Mouse (Mus musculus) limb, embryonic 11.5 days (tissue): Measurements from ENCODE around the gene Ube2j2. TPM values are rescaled to one million over a fixed set of nuclear protein-coding genes. Genes with fewer than 3 reads are reported as not detected.

Experiments
- ATAC-seq: fragments of 200-750 bp; cut with Nextera tagmentation; 2 replicates; pipeline ENCODE4 v1.8.0; 2017; ENCODE audit warnings: low read depth; ENCODE audit not compliant: insufficient number of reproducible peaks, low FRiP score, low TSS enrichment
- DNase-seq: peaks from one replicate; pipeline ENCODE4 v3.0.0-alpha.2; 2015; ENCODE audit warnings: low spot score
- H3K27ac ChIP-seq: fragments of 300-500 bp; sonication (generic); replicated peaks from 2 replicates; pipeline ENCODE4 v1.5.1; 2014; ENCODE audit warnings: low read depth, mild to moderate bottlenecking, low read length
- H3K27me3 ChIP-seq: fragments of 300-500 bp; sonication (generic); 2 replicates; pipeline ENCODE4 v1.6.1; 2014; ENCODE audit warnings: mild to moderate bottlenecking, low read length, mixed read lengths; ENCODE audit not compliant: control insufficient read depth, insufficient read depth
- H3K36me3 ChIP-seq: fragments of 300-500 bp; sonication (generic); 2 replicates; pipeline ENCODE4 v1.6.1; 2014; ENCODE audit warnings: mild to moderate bottlenecking, low read length, moderate library complexity, mixed read lengths; ENCODE audit not compliant: control insufficient read depth, insufficient read depth
- H3K4me1 ChIP-seq: fragments of 300-500 bp; sonication (generic); 2 replicates; pipeline ENCODE4 v1.6.1; 2014; ENCODE audit warnings: low read length, mixed read lengths; ENCODE audit not compliant: control insufficient read depth, insufficient read depth
- H3K4me2 ChIP-seq: fragments of 300-500 bp; sonication (generic); 2 replicates; pipeline ENCODE4 v1.6.1; 2014; ENCODE audit warnings: low read depth, mild to moderate bottlenecking, moderate library complexity; ENCODE audit not compliant: severe bottlenecking
- H3K4me3 ChIP-seq: fragments of 300-500 bp; sonication (generic); 2 replicates; pipeline ENCODE4 v1.5.1; 2014; ENCODE audit warnings: low read depth, low read length
- H3K9ac ChIP-seq: fragments of 300-500 bp; sonication (generic); 2 replicates; pipeline ENCODE4 v1.6.1; 2014; ENCODE audit warnings: mild to moderate bottlenecking, low read length
- H3K9me3 ChIP-seq: fragments of 300-500 bp; sonication (generic); 2 replicates; pipeline ENCODE4 v1.6.1; 2016; ENCODE audit warnings: low read length; ENCODE audit not compliant: control insufficient read depth
- WGBS: fragments of 180-500 bp; shearing (Covaris S2); extraction: QIAGEN DNeasy Blood & Tissue Kit; methylation state at CpG from one replicate; pipeline ENCODE4 v1.1.7; 2014; 5-methylcytosine and 5-hydroxymethylcytosine counted together
- microRNA-seq: library from miRNA; unstranded; fragments of <30 nt; microRNA quantifications from one replicate; pipeline ENCODE4, GENCODE M21; 2016
- polyA plus RNA-seq: library from polyadenylated mRNA; unstranded; fragments of >200 nt; fragmentation: Nextera tagmentation; extraction: Ambion mirVana; gene quantifications from 2 replicates; pipeline ENCODE4 v1.2.1, GENCODE M21; 2014

The Ube2j2 gene
- polyA plus RNA-seq, 1 experiment from 2014 or later, result 163 TPM

- H3K27me3 ChIP-seq, result no peaks in the 10 kb centered on the region
- H3K9me3 ChIP-seq, result no peaks in the 10 kb centered on the region
- peak within 1 kb of the TSS; percentile 89 for H3K27ac ChIP-seq
- H3K4me1 ChIP-seq, result peaks cover 13% of the 10 kb centered on the region; the same call in 1 of the 2 replicates
- peak within 1 kb of the TSS; percentile 93 for H3K4me3 ChIP-seq
- H3K9ac ChIP-seq, result peak within 1 kb of the TSS; percentile 90
- under 1% methylated on average over 94 of the region's 99 CpGs for WGBS
- peak within 1 kb of the TSS; percentile 93 for H3K4me2 ChIP-seq
- H3K36me3 ChIP-seq, result peaks cover under 1% of the 10 kb centered on the region; the same call in 1 of the 2 replicates
- ATAC-seq, result peak; percentile 72
- peak; percentile 84 for DNase-seq
Measured at GRCm38 (mm10) chr4:155992241-155992905, 48.7 kb downstream of the Ube2j2 start, which contains the start of the genes B3galt6 and Sdf4. B3galt6 (minus strand) TSS chr4:155992649. Sdf4 (plus strand) TSS chr4:155992872.

DNA sequence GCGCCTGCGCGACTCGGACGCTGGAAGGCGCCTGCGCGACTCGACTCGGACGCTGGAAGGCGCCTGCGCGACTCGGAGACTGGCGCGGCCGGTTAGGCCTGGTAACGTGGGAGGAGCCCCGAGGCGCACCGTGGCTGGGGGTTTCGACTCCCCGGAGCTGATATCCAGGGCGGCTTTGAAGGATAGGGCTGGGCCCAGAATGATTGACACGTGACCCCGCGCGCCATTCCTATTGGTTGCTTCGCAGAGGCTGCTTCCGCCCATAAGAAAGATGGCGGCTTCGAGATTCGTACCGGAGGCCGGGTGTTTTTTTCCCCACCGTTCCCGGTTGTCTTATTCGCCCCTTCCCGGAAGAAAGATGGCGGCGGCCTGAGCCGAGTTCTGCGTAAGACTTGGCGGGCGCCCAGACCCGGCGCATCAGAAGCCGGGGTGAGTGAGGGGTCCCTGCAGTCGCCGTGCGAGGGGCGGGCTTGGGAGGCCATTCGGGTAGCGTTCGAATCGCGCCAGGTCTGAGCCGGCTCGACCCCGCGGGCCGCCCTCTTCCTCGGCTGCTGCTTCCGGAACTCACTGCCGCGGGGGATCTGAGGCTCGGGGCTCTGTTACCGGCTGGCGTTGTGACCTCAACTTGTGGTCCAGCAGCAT, 49.4 kb downstream of the Ube2j2 start:
- ATAC-seq, result peak; percentile 82
- under 1% methylated on average over 70 of the region's 70 CpGs for WGBS

DNA sequence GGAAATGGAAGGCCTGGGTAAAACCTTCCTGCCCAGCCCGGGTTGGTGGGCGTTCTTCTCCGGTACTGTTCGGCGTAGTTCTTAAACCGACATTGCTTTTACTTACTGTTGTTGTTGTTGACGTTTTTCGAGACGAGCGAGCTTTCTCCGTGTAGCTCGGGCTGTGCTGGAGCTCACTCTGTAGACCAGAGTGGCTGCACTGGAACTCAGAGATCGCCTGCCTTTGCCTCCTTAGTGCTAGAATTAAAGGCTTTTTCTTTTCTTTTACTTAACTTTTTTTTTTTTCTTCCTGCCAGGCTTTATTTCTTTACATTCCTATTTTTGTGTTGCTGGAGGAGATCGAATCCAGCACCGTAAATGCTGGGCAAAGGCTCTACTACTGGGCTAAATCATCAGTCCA, 50.0 kb downstream of the Ube2j2 start:
- Histone ChIP-seq H3K9me3 (no peaks in the 10 kb centered on the region), H3K36me3 (peaks cover 7% of the 10 kb centered on the region), H3K9ac (peak overlapping the region; percentile 90), H3K4me3 (peak overlapping the region; percentile 93), H3K4me1 (peaks cover 13% of the 10 kb centered on the region; the same call in 1 of the 2 replicates), H3K27ac (peak overlapping the region; percentile 77; the same call in 1 of the 2 replicates), H3K4me2 (peak overlapping the region; percentile 71), H3K27me3 (no peaks in the 10 kb centered on the region)
- 6% methylated on average over 15 of the region's 15 CpGs for WGBS
- DNase-seq (no peak), ATAC-seq (no peak)

More for the DNA sequence above, 49.4 kb downstream of the Ube2j2 start:
- H3K27ac ChIP-seq, result peak overlapping the region; percentile 77
- peak; percentile 96 for DNase-seq
- H3K9me3 ChIP-seq, result no peaks in the 10 kb centered on the region
- H3K36me3 ChIP-seq, result peaks cover 7% of the 10 kb centered on the region
- H3K4me2 ChIP-seq, result peak overlapping the region; percentile 71
- peak overlapping the region; percentile 93 for H3K4me3 ChIP-seq
- H3K9ac ChIP-seq, result peak overlapping the region; percentile 90
- H3K4me1 ChIP-seq, result peaks cover 13% of the 10 kb centered on the region; the same call in 1 of the 2 replicates
- H3K27me3 ChIP-seq, result no peaks in the 10 kb centered on the region

DNA sequence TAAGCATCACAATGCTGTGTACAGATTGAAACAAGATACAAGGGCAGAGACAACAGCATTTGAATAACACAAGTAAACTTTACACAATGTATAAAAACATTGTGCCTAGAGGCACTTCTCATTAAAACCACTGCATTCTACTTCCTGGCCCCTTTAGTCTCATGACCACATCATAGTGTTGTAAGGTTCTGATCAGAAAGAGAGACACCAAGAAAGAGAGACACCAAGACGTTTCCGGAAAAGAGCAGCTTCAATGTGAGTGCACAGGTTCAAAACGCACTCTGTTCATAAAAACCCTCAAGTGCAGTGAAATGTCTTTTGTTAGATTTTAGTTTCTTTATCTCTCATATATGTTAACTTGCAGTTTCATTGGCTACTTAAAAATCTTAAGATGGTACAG, 60.5 kb downstream of the Ube2j2 start:
- no peaks in the 10 kb centered on the region for H3K27me3 ChIP-seq
- no peak overlapping the region for H3K4me3 ChIP-seq
- H3K9me3 ChIP-seq, result no peaks in the 10 kb centered on the region
- DNase-seq (no peak), ATAC-seq (no peak)
- no peak overlapping the region for H3K4me2 ChIP-seq
- no peak overlapping the region for H3K27ac ChIP-seq
- peaks cover 31% of the 10 kb centered on the region for H3K36me3 ChIP-seq
- H3K4me1 ChIP-seq, result no peaks in the 10 kb centered on the region
- WGBS, result 89% methylated on average over 3 of the region's 3 CpGs
- H3K9ac ChIP-seq, result no peak overlapping the region

- H3K4me1 ChIP-seq, result no peaks in the 10 kb centered on the region
- H3K4me2 ChIP-seq, result no peak overlapping the region
- no peak overlapping the region for H3K4me3 ChIP-seq
- DNase-seq (no peak), ATAC-seq (no peak)
- H3K36me3 ChIP-seq, result peaks cover 25% of the 10 kb centered on the region
- no peaks in the 10 kb centered on the region for H3K9me3 ChIP-seq
- H3K27me3 ChIP-seq, result no peaks in the 10 kb centered on the region
- H3K27ac ChIP-seq, result no peak overlapping the region
- 94% methylated on average over 4 of the region's 4 CpGs for WGBS
- H3K9ac ChIP-seq, result no peak overlapping the region
Measured at GRCm38 (mm10) chr4:156008369-156008768, 64.7 kb downstream of the Ube2j2 start.

Small RNA genes lying within 50 kb of the gene (microRNA-seq; reads per million reads assigned to microRNA genes)
- gene Gm22991, result not detected

Other genes starting within 250 kb of the Ube2j2 start
- 2.0 and 2.1 TPM in 2 replicates for gene Fndc10, start 249.5 kb upstream of the Ube2j2 start, polyA plus RNA-seq
- 145 and 147 TPM in 2 replicates for gene Ssu72, start 239.0 kb upstream of the Ube2j2 start, polyA plus RNA-seq
- 0.55 and 0.79 TPM in 2 replicates for gene Tmem240, start 209.0 kb upstream of the Ube2j2 start, polyA plus RNA-seq
- 103 and 104 TPM in 2 replicates for gene Atad3a, start 182.7 kb upstream of the Ube2j2 start, polyA plus RNA-seq
- gene Vwa1, start 169.1 kb upstream of the Ube2j2 start, polyA plus RNA-seq, result 5.3 and 6.0 TPM in 2 replicates
- 0.19 and 0.34 TPM in 2 replicates for gene Tmem88b, start 158.0 kb upstream of the Ube2j2 start, polyA plus RNA-seq
- not detected in 2 replicates for gene Ankrd65, start 153.4 kb upstream of the Ube2j2 start, polyA plus RNA-seq
- gene Mrpl20, start 141.0 kb upstream of the Ube2j2 start, polyA plus RNA-seq, result 238 and 245 TPM in 2 replicates
- 181 and 203 TPM in 2 replicates for gene Ccnl2, start 131.3 kb upstream of the Ube2j2 start, polyA plus RNA-seq
- gene Aurkaip1, start 112.6 kb upstream of the Ube2j2 start, polyA plus RNA-seq, result 132 and 138 TPM in 2 replicates
- 41.8 and 49.3 TPM in 2 replicates for gene Mxra8, start 104.2 kb upstream of the Ube2j2 start, polyA plus RNA-seq
- 8.1 and 9.1 TPM in 2 replicates for gene Dvl1, start 96.4 kb upstream of the Ube2j2 start, polyA plus RNA-seq
- 0.24 and 0.28 TPM in 2 replicates for gene Tas1r3, start 80.5 kb upstream of the Ube2j2 start, polyA plus RNA-seq
- gene Cptp, start 74.4 kb upstream of the Ube2j2 start, polyA plus RNA-seq, result 19.2 and 20.4 TPM in 2 replicates
- gene Ints11, start 74.3 kb upstream of the Ube2j2 start, polyA plus RNA-seq, result 89.4 and 91.1 TPM in 2 replicates
- gene Pusl1, start 52.0 kb upstream of the Ube2j2 start, polyA plus RNA-seq, result 42.4 and 45.5 TPM in 2 replicates
- 17.8 and 18.4 TPM in 2 replicates for gene Acap3, start 52.0 kb upstream of the Ube2j2 start, polyA plus RNA-seq
- gene C1qtnf12, start 18.5 kb downstream of the Ube2j2 start, polyA plus RNA-seq, result 24.3 and 28.5 TPM in 2 replicates
- 15.4 and 16.4 TPM in 2 replicates for gene B3galt6, start 48.8 kb downstream of the Ube2j2 start, polyA plus RNA-seq
- gene Sdf4, start 49.0 kb downstream of the Ube2j2 start, polyA plus RNA-seq, result 131 and 142 TPM in 2 replicates
- gene Tnfrsf4, start 70.0 kb downstream of the Ube2j2 start, polyA plus RNA-seq, result 0.29 and 0.58 TPM in 2 replicates
- gene Tnfrsf18, start 82.3 kb downstream of the Ube2j2 start, polyA plus RNA-seq, result 0.62 and 0.65 TPM in 2 replicates
- gene Ttll10, start 115.6 kb downstream of the Ube2j2 start, polyA plus RNA-seq, result 0.33 and 0.55 TPM in 2 replicates
- gene 9430015G10Rik, start 166.2 kb downstream of the Ube2j2 start, polyA plus RNA-seq, result 61.9 and 71.4 TPM in 2 replicates
- 0.81 and 1.0 TPM in 2 replicates for gene Rnf223, start 186.7 kb downstream of the Ube2j2 start, polyA plus RNA-seq